Comparison of ENCODE assay signal across 10 mouse cellular contexts in the genomic region with DNA sequence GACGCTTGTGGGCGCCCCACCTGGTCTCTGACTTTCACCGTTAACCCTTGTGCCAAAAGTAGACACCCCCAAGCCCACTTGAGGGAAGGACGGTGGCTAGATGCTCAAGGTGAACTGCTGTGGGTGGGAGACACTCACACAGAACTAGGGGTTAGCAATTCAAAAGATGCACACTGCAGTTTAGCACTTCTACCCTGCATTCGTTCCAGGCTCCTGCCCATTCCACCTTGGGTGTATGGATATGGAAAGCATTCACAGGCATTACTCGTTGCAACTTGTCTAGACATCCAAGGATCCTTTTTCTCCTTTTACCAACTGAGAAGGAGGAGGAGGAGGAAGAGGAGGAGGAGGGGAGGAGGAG. TPM values are rescaled to one million over a fixed set of nuclear protein-coding genes. Genes with fewer than 3 reads are reported as not detected.
A peak's percentile ranks its signal among the peaks of the same experiment; 100 is the strongest.
DNase-seq lines count a peak whose midpoint lies in the region; ATAC-seq and TF ChIP-seq lines count a peak whose summit lies in the region.
"Had no signal": no experiment of that assay in that cellular context is flagged by ENCODE, and none has a peak within 500 bp of the region (broad histone marks: within the 10 kb centered on the region; RNA-seq: fewer than 3 reads in every experiment).

A gene (minus strand): TSS at position 116 of the 361 bp plus-strand sequence.

- H3K9me3 ChIP-seq in heart, embryonic 13.5 days: no peaks in the 10 kb centered on the region
- no peaks in the 10 kb centered on the region for H3K9me3 ChIP-seq in hindbrain, embryonic 13.5 days
- no peaks in the 10 kb centered on the region for H3K9me3 ChIP-seq in limb, embryonic 15.5 days

- ATAC-seq in heart, embryonic 13.5 days (ENCODE audit: extremely low read depth, insufficient number of reproducible peaks, low FRiP score, low TSS enrichment): no peak
- peak; percentile 79 for ATAC-seq in hindbrain, embryonic 13.5 days (ENCODE audit: low FRiP score)
- ATAC-seq in limb, embryonic 15.5 days (ENCODE audit: insufficient number of reproducible peaks, low FRiP score, low TSS enrichment, low read depth): no peak
- ATAC-seq in granulocyte monocyte progenitor cell, adult 5-6 weeks (replicated peaks; ENCODE audit: poor library complexity, severe bottlenecking): no peak

- no peak within 1 kb of the TSS for H3K9ac ChIP-seq in heart, embryonic 13.5 days
- H3K9ac ChIP-seq in hindbrain, embryonic 13.5 days: peak within 1 kb of the TSS; percentile 82
- H3K9ac ChIP-seq in limb, embryonic 15.5 days: no peak within 1 kb of the TSS

- peak within 1 kb of the TSS; percentile 49 for H3K4me3 ChIP-seq in heart, embryonic 13.5 days
- peak within 1 kb of the TSS; percentile 60 for H3K4me3 ChIP-seq in hindbrain, embryonic 13.5 days
- H3K4me3 ChIP-seq in limb, embryonic 15.5 days: peak within 1 kb of the TSS; percentile 21

- H3K4me1 ChIP-seq in heart, embryonic 13.5 days: peaks cover 7% of the 10 kb centered on the region
- H3K4me1 ChIP-seq in hindbrain, embryonic 13.5 days (replicated peaks): peaks cover 3% of the 10 kb centered on the region
- H3K4me1 ChIP-seq in limb, embryonic 15.5 days: peaks cover 9% of the 10 kb centered on the region

- no peak for TF ChIP-seq POLR2A in brain, embryonic 14.5 days (IDR thresholded peaks at IDR 0.05; ENCODE audit: borderline replicate concordance, extremely low read depth, insufficient read depth, insufficient read length, poor library complexity, severe bottlenecking)

- no peak for TF ChIP-seq CTCF in brain, embryonic 14.5 days (IDR thresholded peaks at IDR 0.05; ENCODE audit: borderline replicate concordance, extremely low read depth, insufficient read depth, insufficient read length)

- DNase-seq in heart, postnatal 4 days: no peak
- peak; percentile 55 for DNase-seq in brain, embryonic 14.5 days (ENCODE audit: low read depth)
- DNase-seq in MN1 (ENCODE audit: low spot score): no peak
- DNase-seq in thymus, postnatal 14 days: no peak
- DNase-seq: kidney, postnatal 14 days had no signal

- H3K36me3 ChIP-seq in heart, embryonic 13.5 days: no peaks in the 10 kb centered on the region
- H3K36me3 ChIP-seq in hindbrain, embryonic 13.5 days: no peaks in the 10 kb centered on the region
- no peaks in the 10 kb centered on the region for H3K36me3 ChIP-seq in limb, embryonic 15.5 days

- peak within 1 kb of the TSS; percentile 84 for H3K4me2 ChIP-seq in heart, embryonic 13.5 days
- peak within 1 kb of the TSS; percentile 83 for H3K4me2 ChIP-seq in hindbrain, embryonic 13.5 days
- H3K4me2 ChIP-seq in limb, embryonic 15.5 days: peak within 1 kb of the TSS; percentile 46

- H3K27me3 ChIP-seq in heart, embryonic 13.5 days (replicated peaks): peaks cover 11% of the 10 kb centered on the region
- H3K27me3 ChIP-seq in hindbrain, embryonic 13.5 days: 0 out of 2 replicates have a peak, but pooled peaks cover 8% of the 10 kb centered on the region
- H3K27me3 ChIP-seq in limb, embryonic 15.5 days: peaks cover 14% of the 10 kb centered on the region
- H3K27me3 ChIP-seq: CH12.LX had no signal

- 15% methylated on average over 6 of the region's 6 CpGs for WGBS in heart, embryonic 13.5 days
- WGBS in hindbrain, embryonic 13.5 days: 12% methylated on average over 6 of the region's 6 CpGs
- 15% methylated on average over 6 of the region's 6 CpGs for WGBS in limb, embryonic 15.5 days

- H3K27ac ChIP-seq in heart, embryonic 13.5 days (replicated peaks): no peak within 1 kb of the TSS
- H3K27ac ChIP-seq in hindbrain, embryonic 13.5 days: peak within 1 kb of the TSS; percentile 71
- H3K27ac ChIP-seq in limb, embryonic 15.5 days: no peak within 1 kb of the TSS

RNA-seq across cellular contexts. Expression of the gene that starts here (rescaled TPM):
- polyA plus RNA-seq in heart, embryonic 13.5 days (2015; fragmentation: Nextera tagmentation; extraction: Ambion mirVana): 0.05 and 0.11 TPM in 2 replicates
- total RNA-seq in heart, postnatal 4 days (2021): not detected
- 4.0 and 5.9 TPM in 2 replicates for polyA plus RNA-seq in brain, embryonic 14.5 days (2012; rRNA removed)
- 10.2 and 11.6 TPM in 2 replicates for polyA plus RNA-seq in hindbrain, embryonic 13.5 days (2015; fragmentation: Nextera tagmentation; extraction: Ambion mirVana)
- polyA plus RNA-seq in limb, embryonic 15.5 days (2015; fragmentation: Nextera tagmentation; extraction: Ambion mirVana): not detected in 2 replicates
- total RNA-seq in granulocyte monocyte progenitor cell, adult 5-6 weeks (2014; fragmentation: Nextera tagmentation): not detected in 2 replicates
- total RNA-seq in granulocyte monocyte progenitor cell, adult 5-6 weeks (2017): not detected in 2 replicates
- total RNA-seq: CH12.LX had no signal
